Comparison of ENCODE assay signal across 11 mouse cellular contexts in genomic region chr5:27200581-27201341, GRCm38 (mm10).
DNase-seq lines count a peak whose midpoint lies in the region; ATAC-seq and TF ChIP-seq lines count a peak whose summit lies in the region.
"Had no signal": no experiment of that assay in that cellular context is flagged by ENCODE, and none has a peak within 500 bp of the region (broad histone marks: within the 10 kb centered on the region; RNA-seq: fewer than 3 reads in every experiment).

No protein-coding gene starts in this region.

- DNase-seq in cerebellum, postnatal 14 days: peak; percentile 30 to 37
- DNase-seq in cerebellum, adult 9-10 months: no peak
- no peak for DNase-seq in liver, postnatal 0 days
- DNase-seq in frontal cortex, postnatal 14 days (ENCODE audit: low spot score in 2 of 2): peak; percentile 5 to 19
- DNase-seq: lung, postnatal 4 days had no signal

- peak; percentile 21 for TF ChIP-seq CTCF in liver, postnatal 0 days (IDR thresholded peaks at IDR 0.05; ENCODE audit: low read depth)
- TF ChIP-seq CTCF in olfactory bulb, adult 2 months (IDR thresholded peaks at IDR 0.05; ENCODE audit: insufficient read depth, low read depth, low read length): no peak

- no peaks in the 10 kb centered on the region for H3K27me3 ChIP-seq in liver, postnatal 0 days (ENCODE audit: insufficient read depth, low read length)
- no peaks in the 10 kb centered on the region for H3K27me3 ChIP-seq in liver, embryonic 12.5 days (replicated peaks)
- H3K27me3 ChIP-seq in kidney, embryonic 16.5 days (ENCODE audit: insufficient read depth, low read length): no peaks in the 10 kb centered on the region
- H3K27me3 ChIP-seq: limb, embryonic 13.5 days; neural tube, embryonic 13.5 days had no signal

- no peaks in the 10 kb centered on the region for H3K9me3 ChIP-seq in liver, postnatal 0 days (ENCODE audit: low read length)
- no peaks in the 10 kb centered on the region for H3K9me3 ChIP-seq in liver, embryonic 12.5 days (replicated peaks)
- H3K9me3 ChIP-seq in kidney, embryonic 16.5 days (ENCODE audit: low read length): no peaks in the 10 kb centered on the region
- H3K9me3 ChIP-seq: limb, embryonic 13.5 days; neural tube, embryonic 13.5 days had no signal

- H3K36me3 ChIP-seq in liver, postnatal 0 days (replicated peaks; ENCODE audit: insufficient read depth, low read length): no peaks in the 10 kb centered on the region
- no peaks in the 10 kb centered on the region for H3K36me3 ChIP-seq in liver, embryonic 12.5 days
- no peaks in the 10 kb centered on the region for H3K36me3 ChIP-seq in kidney, embryonic 16.5 days (ENCODE audit: insufficient read depth, low read length)
- H3K36me3 ChIP-seq: limb, embryonic 13.5 days; neural tube, embryonic 13.5 days had no signal

- no peaks in the 10 kb centered on the region for H3K4me1 ChIP-seq in liver, postnatal 0 days (ENCODE audit: insufficient read depth)
- H3K4me1 ChIP-seq in liver, embryonic 12.5 days: no peaks in the 10 kb centered on the region
- peaks cover 9% of the 10 kb centered on the region for H3K4me1 ChIP-seq in olfactory bulb, adult 2 months (ENCODE audit: control insufficient read depth, insufficient read depth, low read length)
- no peaks in the 10 kb centered on the region for H3K4me1 ChIP-seq in kidney, embryonic 16.5 days (ENCODE audit: insufficient read depth, low read length)
- H3K4me1 ChIP-seq: limb, embryonic 13.5 days; neural tube, embryonic 13.5 days had no signal

- WGBS in liver, postnatal 0 days (ENCODE audit: insufficient replicate concordance): 48% methylated on average over 2 of the region's 2 CpGs
- 14% methylated on average over 2 of the region's 2 CpGs for WGBS in liver, embryonic 12.5 days (ENCODE audit: insufficient replicate concordance)
- 37% methylated on average over 2 of the region's 2 CpGs for WGBS in olfactory bulb, adult 2 months
- WGBS in kidney, embryonic 16.5 days: 50% methylated on average over 2 of the region's 2 CpGs

- no peak for ATAC-seq in liver, postnatal 0 days
- ATAC-seq in liver, embryonic 12.5 days: no peak
- ATAC-seq in kidney, embryonic 16.5 days (ENCODE audit: low FRiP score, low TSS enrichment): no peak
- ATAC-seq in activated CD4-positive, CD25-positive, alpha-beta regulatory T cell, adult 4 months: no peak

- H3K4me3 ChIP-seq in liver, postnatal 0 days (ENCODE audit: low read depth, low read length): no peak overlapping the region
- H3K4me3 ChIP-seq in liver, embryonic 12.5 days: no peak overlapping the region
- H3K4me3 ChIP-seq in olfactory bulb, adult 2 months (ENCODE audit: insufficient read depth, low read depth, low read length): no peak overlapping the region
- no peak overlapping the region for H3K4me3 ChIP-seq in kidney, embryonic 16.5 days (ENCODE audit: low read length)
- H3K4me3 ChIP-seq: limb, embryonic 13.5 days; neural tube, embryonic 13.5 days had no signal

- no peak overlapping the region for H3K27ac ChIP-seq in liver, postnatal 0 days (ENCODE audit: low read depth)
- H3K27ac ChIP-seq in liver, embryonic 12.5 days: no peak overlapping the region
- H3K27ac ChIP-seq in olfactory bulb, adult 2 months (ENCODE audit: insufficient read depth, low read depth, low read length): 0 out of 2 replicates have a peak overlapping the region, but pooled peaks have one; percentile 25
- H3K27ac ChIP-seq in kidney, embryonic 16.5 days (ENCODE audit: low read length): no peak overlapping the region
- H3K27ac ChIP-seq: limb, embryonic 13.5 days; neural tube, embryonic 13.5 days had no signal

- H3K9ac ChIP-seq in liver, postnatal 0 days (replicated peaks): no peak overlapping the region
- no peak overlapping the region for H3K9ac ChIP-seq in liver, embryonic 12.5 days
- H3K9ac ChIP-seq in kidney, embryonic 16.5 days (replicated peaks; ENCODE audit: low read length): no peak overlapping the region
- H3K9ac ChIP-seq: limb, embryonic 13.5 days; neural tube, embryonic 13.5 days had no signal

- H3K4me2 ChIP-seq in liver, postnatal 0 days (ENCODE audit: low read depth, low read length): no peak overlapping the region
- H3K4me2 ChIP-seq in liver, embryonic 12.5 days: no peak overlapping the region
- no peak overlapping the region for H3K4me2 ChIP-seq in kidney, embryonic 16.5 days (replicated peaks; ENCODE audit: low read depth, low read length)
- H3K4me2 ChIP-seq: limb, embryonic 13.5 days; neural tube, embryonic 13.5 days had no signal

- TF ChIP-seq POLR2A in olfactory bulb, adult 2 months (IDR thresholded peaks at IDR 0.05; ENCODE audit: insufficient read depth, low read depth, low read length): no peak

- TF ChIP-seq EP300 in liver, postnatal 0 days (IDR thresholded peaks at IDR 0.05; ENCODE audit: low read depth): no peak

Comparison
In these comparisons a context has a peak if more than half of its experiments do, and no peak if none do; other contexts are left out.
1. DNase-seq: peak in cerebellum, postnatal 14 days (2 of 2) and frontal cortex, postnatal 14 days (2 of 2); none in cerebellum, adult 9-10 months (single experiment) and liver, postnatal 0 days (single experiment).